Mouse (Mus musculus): ENCODE results near the gene Hist1h1d. TPM values are rescaled to one million over a fixed set of nuclear protein-coding genes. Genes with fewer than 3 reads are reported as not detected.
"Not testable (repeated sequence)": the region's sequence is repeated elsewhere in the genome, so short reads cannot be mapped to it uniquely, and the experiment has no call there.

Hist1h1d gene
- polyA plus RNA-seq, 1 experiment from 2014 or later: 0.22 TPM

GRCm38 (mm10) chr13:23581408-23582218 lies 28.6 kb downstream of the Hist1h1d start, which contains the start of gene Hist1h4d:
Gene Hist1h4d (plus strand): TSS chr13:23581598.
- H3K9me3 ChIP-seq (replicated peaks; ENCODE audit: low read length): no peaks in the 10 kb centered on the region
- H3K4me2 ChIP-seq (ENCODE audit: low read length): peak within 1 kb of the TSS; percentile 79
- DNase-seq (ENCODE audit: low spot score) (peak; percentile 97), ATAC-seq (replicated peaks; ENCODE audit: low FRiP score, low read depth) (peak; percentile 88)
- TF ChIP-seq CTCF (IDR thresholded peaks at IDR 0.05; ENCODE audit: low read depth): no peak
- H3K4me3 ChIP-seq (replicated peaks; ENCODE audit: low read depth, low read length): peak within 1 kb of the TSS; percentile 50
- H3K27ac ChIP-seq: peak within 1 kb of the TSS; percentile 97
- no peaks in the 10 kb centered on the region for H3K27me3 ChIP-seq (ENCODE audit: insufficient read depth, low read length)
- under 1% methylated on average over 42 of the region's 43 CpGs for WGBS
- H3K9ac ChIP-seq (ENCODE audit: low read depth, low read length): peak within 1 kb of the TSS; percentile 67
- no peaks in the 10 kb centered on the region for H3K36me3 ChIP-seq (ENCODE audit: insufficient read depth, low read length)
- H3K4me1 ChIP-seq (replicated peaks; ENCODE audit: insufficient read depth, low read length): peaks cover under 1% of the 10 kb centered on the region; the same call in 1 of the 2 replicates

DNA sequence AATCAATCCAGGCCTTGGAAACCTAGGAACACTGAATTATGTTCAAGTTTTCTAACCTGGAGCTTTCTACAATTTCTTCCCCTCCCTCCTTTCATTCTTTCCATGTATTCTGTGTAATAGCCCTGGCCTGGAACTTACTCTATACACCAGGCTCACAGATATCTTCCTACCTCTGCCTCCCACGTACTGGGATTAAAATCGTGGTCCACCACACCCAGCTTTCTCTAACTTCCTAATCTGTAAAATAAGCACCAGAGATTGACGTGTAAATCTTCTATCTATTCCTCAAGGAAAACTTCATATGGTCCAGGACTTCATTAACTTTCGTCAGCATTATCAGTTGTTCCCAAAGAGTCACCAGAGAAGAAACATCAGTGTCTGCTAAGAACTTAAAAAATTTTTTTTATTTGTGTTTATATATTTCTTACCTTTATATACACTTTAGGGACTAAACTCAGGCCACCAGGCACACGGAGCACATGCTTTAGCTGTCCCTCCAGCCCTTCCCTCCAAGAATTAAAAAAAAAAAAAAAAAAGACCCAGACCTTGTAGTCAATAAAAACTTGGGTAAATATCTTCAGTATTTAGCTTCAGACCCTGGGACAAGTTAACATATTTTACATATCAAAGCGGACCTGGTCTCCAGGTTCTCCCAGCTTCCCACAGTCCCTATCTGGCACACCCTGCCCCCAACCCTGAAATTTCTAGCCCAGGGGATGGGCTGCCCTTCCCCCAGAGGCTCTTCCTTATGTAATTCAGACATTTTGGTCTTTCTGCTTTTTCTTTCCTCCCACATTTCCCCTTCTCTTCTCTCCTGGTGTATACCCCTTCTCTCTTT lies 29.4 kb downstream of the Hist1h1d start:
- DNase-seq (ENCODE audit: low spot score) (peak; percentile 16), ATAC-seq (replicated peaks; ENCODE audit: low FRiP score, low read depth) (no peak)
- Histone ChIP-seq H3K36me3 (ENCODE audit: insufficient read depth, low read length) (no peaks in the 10 kb centered on the region), H3K4me3 (replicated peaks; ENCODE audit: low read depth, low read length) (peak overlapping the region; percentile 50), H3K27ac (peak overlapping the region; percentile 97), H3K27me3 (ENCODE audit: insufficient read depth, low read length) (no peaks in the 10 kb centered on the region), H3K4me1 (replicated peaks; ENCODE audit: insufficient read depth, low read length) (no peaks in the 10 kb centered on the region), H3K9ac (ENCODE audit: low read depth, low read length) (peak overlapping the region; percentile 67), H3K9me3 (replicated peaks; ENCODE audit: low read length) (no peaks in the 10 kb centered on the region), H3K4me2 (ENCODE audit: low read length) (peak overlapping the region; percentile 79)
- no peak for TF ChIP-seq CTCF (IDR thresholded peaks at IDR 0.05; ENCODE audit: low read depth)
- 7% methylated on average over 6 of the region's 6 CpGs for WGBS

GRCm38 (mm10) chr13:23583387-23584068 lies 30.5 kb downstream of the Hist1h1d start:
- no peak for ATAC-seq (replicated peaks; ENCODE audit: low FRiP score, low read depth)
- no peaks in the 10 kb centered on the region for H3K36me3 ChIP-seq (ENCODE audit: insufficient read depth, low read length)
- peak overlapping the region; percentile 97 for H3K27ac ChIP-seq
- H3K4me2 ChIP-seq (ENCODE audit: low read length): no peak overlapping the region; the same call in 1 of the 2 replicates
- TF ChIP-seq CTCF (IDR thresholded peaks at IDR 0.05; ENCODE audit: low read depth): no peak
- no peaks in the 10 kb centered on the region for H3K27me3 ChIP-seq (ENCODE audit: insufficient read depth, low read length)
- no peaks in the 10 kb centered on the region for H3K9me3 ChIP-seq (replicated peaks; ENCODE audit: low read length)
- H3K4me3 ChIP-seq (replicated peaks; ENCODE audit: low read depth, low read length): no peak overlapping the region
- no peak overlapping the region for H3K9ac ChIP-seq (ENCODE audit: low read depth, low read length)
- DNase-seq (ENCODE audit: low spot score): no peak
- no peaks in the 10 kb centered on the region for H3K4me1 ChIP-seq (replicated peaks; ENCODE audit: insufficient read depth, low read length)

GRCm38 (mm10) chr13:23584331-23584730 lies 31.3 kb downstream of the Hist1h1d start:
- no peak for ATAC-seq (replicated peaks; ENCODE audit: low FRiP score, low read depth)
- Histone ChIP-seq H3K4me3 (replicated peaks; ENCODE audit: low read depth, low read length) (peak overlapping the region; percentile 49; the same call in 1 of the 2 replicates), H3K4me1 (replicated peaks; ENCODE audit: insufficient read depth, low read length) (no peaks in the 10 kb centered on the region), H3K27me3 (ENCODE audit: insufficient read depth, low read length) (no peaks in the 10 kb centered on the region), H3K27ac (peak overlapping the region; percentile 97), H3K4me2 (ENCODE audit: low read length) (peak overlapping the region; percentile 78), H3K9ac (ENCODE audit: low read depth, low read length) (peak overlapping the region; percentile 76), H3K36me3 (ENCODE audit: insufficient read depth, low read length) (no peaks in the 10 kb centered on the region), H3K9me3 (replicated peaks; ENCODE audit: low read length) (no peaks in the 10 kb centered on the region)
- no peak for TF ChIP-seq CTCF (IDR thresholded peaks at IDR 0.05; ENCODE audit: low read depth)
- DNase-seq (ENCODE audit: low spot score): peak; percentile 84

DNA sequence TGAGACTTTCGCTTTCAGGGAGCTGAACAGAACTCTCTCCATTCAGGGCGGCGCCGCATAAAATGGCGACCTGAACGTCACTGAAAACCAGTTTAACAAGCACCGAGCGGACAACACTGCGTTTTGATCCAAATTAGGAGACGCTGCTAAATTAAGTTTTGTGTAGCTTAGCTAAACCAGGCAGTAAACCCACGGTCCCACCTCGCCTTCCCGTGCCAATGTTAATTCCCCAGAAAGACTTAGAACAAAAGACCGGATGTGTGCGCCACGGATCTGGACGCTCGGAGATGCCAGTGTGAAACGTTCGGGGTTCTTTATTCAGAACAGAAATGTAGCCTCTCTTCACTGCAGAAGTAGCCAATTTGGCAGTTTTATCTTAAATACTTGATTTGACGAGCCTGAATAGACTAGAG lies 32.0 kb downstream of the Hist1h1d start:
- Histone ChIP-seq H3K27ac (peak overlapping the region; percentile 97), H3K9ac (ENCODE audit: low read depth, low read length) (peak overlapping the region; percentile 76), H3K4me1 (replicated peaks; ENCODE audit: insufficient read depth, low read length) (no peaks in the 10 kb centered on the region), H3K4me2 (ENCODE audit: low read length) (peak overlapping the region; percentile 78), H3K9me3 (replicated peaks; ENCODE audit: low read length) (no peaks in the 10 kb centered on the region), H3K36me3 (ENCODE audit: insufficient read depth, low read length) (no peaks in the 10 kb centered on the region), H3K27me3 (ENCODE audit: insufficient read depth, low read length) (no peaks in the 10 kb centered on the region), H3K4me3 (replicated peaks; ENCODE audit: low read depth, low read length) (peak overlapping the region; percentile 49)
- DNase-seq (ENCODE audit: low spot score) (peak; percentile 86), ATAC-seq (replicated peaks; ENCODE audit: low FRiP score, low read depth) (no peak)
- no peak for TF ChIP-seq CTCF (IDR thresholded peaks at IDR 0.05; ENCODE audit: low read depth)
- WGBS: under 1% methylated on average over 21 of the region's 21 CpGs

GRCm38 (mm10) chr13:23585442-23586098 lies 32.5 kb downstream of the Hist1h1d start:
- H3K27me3 ChIP-seq (ENCODE audit: insufficient read depth, low read length); H3K4me1 ChIP-seq (replicated peaks; ENCODE audit: insufficient read depth, low read length); H3K9me3 ChIP-seq (replicated peaks; ENCODE audit: low read length); H3K36me3 ChIP-seq (ENCODE audit: insufficient read depth, low read length): not testable (repeated sequence)
- H3K4me3 ChIP-seq (replicated peaks; ENCODE audit: low read depth, low read length): peak overlapping the region; percentile 49
- peak; percentile 98 for DNase-seq (ENCODE audit: low spot score)
- H3K9ac ChIP-seq (ENCODE audit: low read depth, low read length): peak overlapping the region; percentile 76
- ATAC-seq (replicated peaks; ENCODE audit: low FRiP score, low read depth): peak; percentile 82
- WGBS: 0% methylated on average over 21 of the region's 36 CpGs
- peak overlapping the region; percentile 78 for H3K4me2 ChIP-seq (ENCODE audit: low read length)
- peak overlapping the region; percentile 97 for H3K27ac ChIP-seq
